Mouse (Mus musculus) thymus, adult 2 months (tissue): ENCODE measurements around the gene Icosl.

Experiments used
- CTCF ChIP-seq: fragments of 200-500 bp; IDR thresholded peaks from 2 replicates; pipeline ENCODE4 v1.5.1; 2012; ENCODE audit warnings: mild to moderate bottlenecking, control low read depth, low read length, moderate library complexity, borderline replicate concordance; ENCODE audit not compliant: control insufficient read depth, poor library complexity, insufficient read depth; ENCODE audit errors: extremely low read depth
- POLR2A ChIP-seq: fragments of 200-500 bp; IDR thresholded peaks from 2 replicates; pipeline ENCODE4 v1.6.1; 2012; ENCODE audit warnings: mild to moderate bottlenecking, low read length, control low read depth, moderate library complexity; ENCODE audit not compliant: control insufficient read depth, poor library complexity, insufficient read depth; ENCODE audit errors: extremely low read depth

DNA sequence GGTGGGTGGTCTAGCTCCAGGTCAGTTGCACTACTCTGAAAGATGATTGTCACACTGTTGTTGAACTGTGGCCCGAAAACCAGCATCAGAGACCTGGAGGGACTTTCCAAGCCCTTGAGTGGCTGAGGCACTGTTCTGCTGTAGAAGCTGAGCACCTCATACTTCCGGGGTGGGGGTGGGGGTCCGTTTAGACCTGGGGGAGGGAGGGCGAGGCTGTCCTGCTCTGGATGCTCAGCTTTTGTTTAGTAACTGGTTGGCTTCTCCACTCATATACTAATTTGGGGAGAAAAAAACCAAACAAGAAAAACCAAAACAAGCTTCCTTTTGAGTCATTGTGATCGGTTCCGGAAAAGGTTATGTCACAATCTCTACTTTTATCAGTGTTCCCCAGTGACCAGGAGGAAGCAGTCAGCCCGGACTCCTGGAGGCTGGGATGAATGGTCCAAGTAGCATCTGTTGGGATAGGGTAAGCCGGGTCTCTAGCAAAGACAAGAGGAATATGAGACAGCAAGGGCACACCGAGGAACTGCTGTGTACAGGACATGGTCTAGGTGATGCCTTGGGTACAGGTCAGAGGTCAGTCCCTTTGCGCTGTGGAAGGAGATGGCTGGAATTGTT is 17.5 kb downstream of the Icosl start:
- TF ChIP-seq CTCF: no peak
- TF ChIP-seq POLR2A: no peak
